18 mouse cellular contexts compared by ENCODE assay signal in genomic region chr10:86304583-86304982, GRCm38 (mm10). TPM values are rescaled to one million over a fixed set of nuclear protein-coding genes. Genes with fewer than 3 reads are reported as not detected.
DNase-seq lines count a peak whose midpoint lies in the region; ATAC-seq and TF ChIP-seq lines count a peak whose summit lies in the region.
"Had no signal": no experiment of that assay in that cellular context is flagged by ENCODE, and none has a peak within 500 bp of the region (broad histone marks: within the 10 kb centered on the region; RNA-seq: fewer than 3 reads in every experiment).

No protein-coding gene starts in this region.

- intact Hi-C loops in heart, adult 2 months (cut with DNase I), result loop anchor here (1.0 to 5.0 kb wide), 2 partner anchors 35 to 53 kb away; no protein-coding TSS in a partner anchor
- intact Hi-C loops in heart, postnatal 14 days (cut with DNase I), result loop anchor here (10.0 kb wide), 1 partner anchor 400 kb away; the partner anchor contains the start of genes Hsp90b1 and Ttc41

- DNase-seq in heart, adult 2 months, result no peak
- DNase-seq in heart, postnatal 14 days, result no peak
- no peak for DNase-seq in hindbrain, postnatal 0 days (ENCODE audit: low spot score)
- DNase-seq in retina, embryonic 14.5 days (ENCODE audit: low spot score), result peak; percentile 45
- no peak for DNase-seq in stomach, postnatal 0 days (ENCODE audit: low spot score)
- DNase-seq: cerebellum, adult 9-10 months; gastrocnemius, postnatal 36 days; layer of hippocampus, postnatal 36 days; liver; thymus, postnatal 36 days had no signal

- H3K27ac ChIP-seq in heart, adult 2 months, result peak overlapping the region; percentile 65
- no peak overlapping the region for H3K27ac ChIP-seq in hindbrain, postnatal 0 days
- no peak overlapping the region for H3K27ac ChIP-seq in stomach, postnatal 0 days (replicated peaks)
- H3K27ac ChIP-seq: embryonic facial prominence, embryonic 12.5 days; lung, embryonic 15.5 days; midbrain, embryonic 12.5 days had no signal

- 25% methylated on average over 2 of the region's 2 CpGs for WGBS in heart, adult 2 months
- 6% methylated on average over 2 of the region's 2 CpGs for WGBS in hindbrain, postnatal 0 days
- WGBS in stomach, postnatal 0 days, result 28% methylated on average over 2 of the region's 2 CpGs

- TF ChIP-seq CTCF in heart, adult 2 months (IDR thresholded peaks at IDR 0.05), result no peak
- TF ChIP-seq CTCF in hindbrain, postnatal 0 days (IDR thresholded peaks at IDR 0.05; ENCODE audit: low read depth), result peak; percentile 22; the same call in 1 of the 2 replicates
- TF ChIP-seq CTCF in stomach, postnatal 0 days (IDR thresholded peaks at IDR 0.05; ENCODE audit: low read depth), result no peak

- no peak overlapping the region for H3K4me2 ChIP-seq in hindbrain, postnatal 0 days (ENCODE audit: low read depth, low read length)
- H3K4me2 ChIP-seq in stomach, postnatal 0 days (replicated peaks; ENCODE audit: low read depth), result no peak overlapping the region
- H3K4me2 ChIP-seq: embryonic facial prominence, embryonic 12.5 days; lung, embryonic 15.5 days; midbrain, embryonic 12.5 days had no signal

- no peak for TF ChIP-seq POLR2A in heart, adult 2 months (IDR thresholded peaks at IDR 0.05; ENCODE audit: insufficient read depth, low read depth, low read length)

- no peaks in the 10 kb centered on the region for H3K9me3 ChIP-seq in megakaryocyte, embryonic 14.5 days
- H3K9me3 ChIP-seq in hindbrain, postnatal 0 days (ENCODE audit: low read length), result no peaks in the 10 kb centered on the region
- H3K9me3 ChIP-seq in stomach, postnatal 0 days (ENCODE audit: control insufficient read depth, low read length), result no peaks in the 10 kb centered on the region
- H3K9me3 ChIP-seq: embryonic facial prominence, embryonic 12.5 days; lung, embryonic 15.5 days; midbrain, embryonic 12.5 days had no signal

- H3K4me1 ChIP-seq in heart, adult 2 months (ENCODE audit: control insufficient read depth, insufficient read depth, low read length), result peaks cover 23% of the 10 kb centered on the region
- peaks cover 60% of the 10 kb centered on the region for H3K4me1 ChIP-seq in megakaryocyte, embryonic 14.5 days
- H3K4me1 ChIP-seq in hindbrain, postnatal 0 days (ENCODE audit: insufficient read depth, low read length), result peaks cover 21% of the 10 kb centered on the region
- H3K4me1 ChIP-seq in stomach, postnatal 0 days (replicated peaks; ENCODE audit: control insufficient read depth, insufficient read depth), result no peaks in the 10 kb centered on the region

- peaks cover 5% of the 10 kb centered on the region for H3K79me2 ChIP-seq in heart, adult 2 months (replicated peaks; ENCODE audit: control insufficient read depth, insufficient read depth, low read length)

- no peak for TF ChIP-seq EP300 in heart, adult 2 months (IDR thresholded peaks at IDR 0.05; ENCODE audit: insufficient read depth, low read depth, low read length)
- no peak for TF ChIP-seq EP300 in stomach, postnatal 0 days (optimal IDR thresholded peaks at IDR 0.05)

- no peak for ATAC-seq in megakaryocyte, adult 5-6 weeks (ENCODE audit: poor library complexity, severe bottlenecking)
- no peak for ATAC-seq in hindbrain, postnatal 0 days
- ATAC-seq in stomach, postnatal 0 days (ENCODE audit: low FRiP score, low TSS enrichment), result no peak
- no peak for ATAC-seq in activated CD4-positive, CD25-positive, alpha-beta regulatory T cell, adult 4 months
- ATAC-seq: forebrain, embryonic 16.5 days; intestine, postnatal 0 days had no signal

- H3K9ac ChIP-seq in heart, adult 2 months (ENCODE audit: low read depth, low read length), result no peak overlapping the region
- no peak overlapping the region for H3K9ac ChIP-seq in hindbrain, postnatal 0 days (replicated peaks; ENCODE audit: low read length)
- H3K9ac ChIP-seq in stomach, postnatal 0 days (ENCODE audit: low read length), result no peak overlapping the region
- H3K9ac ChIP-seq: embryonic facial prominence, embryonic 12.5 days; lung, embryonic 15.5 days; midbrain, embryonic 12.5 days had no signal

- H3K36me3 ChIP-seq in heart, adult 2 months (ENCODE audit: control insufficient read depth, insufficient read depth, low read length), result peaks cover 46% of the 10 kb centered on the region
- H3K36me3 ChIP-seq in megakaryocyte, embryonic 14.5 days (replicated peaks; ENCODE audit: low read length), result peaks cover 39% of the 10 kb centered on the region
- H3K36me3 ChIP-seq in hindbrain, postnatal 0 days (ENCODE audit: insufficient read depth, low read length), result no peaks in the 10 kb centered on the region
- no peaks in the 10 kb centered on the region for H3K36me3 ChIP-seq in stomach, postnatal 0 days (ENCODE audit: control insufficient read depth, insufficient read depth, low read length)
- H3K36me3 ChIP-seq: midbrain, embryonic 12.5 days had no signal

- no peaks in the 10 kb centered on the region for H3K27me3 ChIP-seq in heart, adult 2 months (ENCODE audit: control insufficient read depth, insufficient read depth, low read length)
- peaks cover 26% of the 10 kb centered on the region for H3K27me3 ChIP-seq in megakaryocyte, embryonic 14.5 days (replicated peaks)
- no peaks in the 10 kb centered on the region for H3K27me3 ChIP-seq in hindbrain, postnatal 0 days (ENCODE audit: insufficient read depth, low read length)
- H3K27me3 ChIP-seq in stomach, postnatal 0 days (ENCODE audit: control insufficient read depth, insufficient read depth, low read length), result no peaks in the 10 kb centered on the region
- H3K27me3 ChIP-seq: embryonic facial prominence, embryonic 12.5 days; lung, embryonic 15.5 days had no signal

- peak overlapping the region; percentile 15 for H3K4me3 ChIP-seq in heart, adult 2 months
- H3K4me3 ChIP-seq in megakaryocyte, embryonic 14.5 days (replicated peaks), result peak overlapping the region; percentile 31
- H3K4me3 ChIP-seq in hindbrain, postnatal 0 days (ENCODE audit: low read length), result no peak overlapping the region
- no peak overlapping the region for H3K4me3 ChIP-seq in stomach, postnatal 0 days (ENCODE audit: low read depth, low read length)
- H3K4me3 ChIP-seq: embryonic facial prominence, embryonic 12.5 days; lung, embryonic 15.5 days; midbrain, embryonic 12.5 days had no signal

RNA-seq across cellular contexts. Expression of gene Timp3, which starts 4.4 kb away (rescaled TPM):
- total RNA-seq in heart, adult 2 months (2021), result 100 to 1,000 TPM; 154 to 174 TPM
- polyA plus RNA-seq in heart, adult 2 months (2012; rRNA removed), result 80.2 and 114 TPM in 2 replicates
- total RNA-seq in heart, postnatal 14 days (2021), result 100 to 1,000 TPM; 163 to 172 TPM
- polyA plus RNA-seq in megakaryocyte, embryonic 14.5 days (2012; ENCODE audit: insufficient read depth, low replicate concordance), result 18.9 and 27.4 TPM in 2 replicates
- 0.04 TPM in 1 of 2 replicates, not detected in the other for total RNA-seq in megakaryocyte, adult 5-6 weeks (2015)
- total RNA-seq in megakaryocyte, adult 5-6 weeks (2017), result 0.08 and 0.44 TPM in 2 replicates
- total RNA-seq in hindbrain, postnatal 0 days (2014; rRNA removed), result 141 and 162 TPM in 2 replicates
- polyA plus RNA-seq in hindbrain, postnatal 0 days (2015; fragmentation: Nextera tagmentation; extraction: Ambion mirVana), result 59.7 and 60.0 TPM in 2 replicates
- 33.0 and 33.9 TPM in 2 replicates for polyA plus RNA-seq in stomach, postnatal 0 days (2015; fragmentation: Nextera tagmentation; extraction: Ambion mirVana)
- not detected for polyA plus RNA-seq in activated CD4-positive, CD25-positive, alpha-beta regulatory T cell, adult 4 months (2017; shearing (Covaris generic))

Comparison
In these comparisons a context has a peak if more than half of its experiments do, and no peak if none do; other contexts are left out.
1. H3K4me3 ChIP-seq: peak in heart, adult 2 months (single experiment) and megakaryocyte, embryonic 14.5 days (single experiment); none in hindbrain, postnatal 0 days (single experiment) and stomach, postnatal 0 days (single experiment).
2. RNA of gene Timp3, which starts 4.4 kb away (polyA plus RNA-seq): 80.2 to 114 TPM in heart, adult 2 months, 59.7 to 60.0 TPM in hindbrain, postnatal 0 days, 33.0 to 33.9 TPM in stomach, postnatal 0 days and 18.9 to 27.4 TPM in megakaryocyte, embryonic 14.5 days; not detected in activated CD4-positive, CD25-positive, alpha-beta regulatory T cell, adult 4 months; every median in the first group is over 10 times any median in the second.